Mouse (Mus musculus) embryo, embryonic 9.5 days (tissue): ENCODE results near the gene Irf8.

Experiments
- DNase-seq: peaks from one replicate; pipeline ENCODE4 v3.0.0-alpha.2; 2017; ENCODE audit errors: extremely low spot score

The Irf8 gene

DNA sequence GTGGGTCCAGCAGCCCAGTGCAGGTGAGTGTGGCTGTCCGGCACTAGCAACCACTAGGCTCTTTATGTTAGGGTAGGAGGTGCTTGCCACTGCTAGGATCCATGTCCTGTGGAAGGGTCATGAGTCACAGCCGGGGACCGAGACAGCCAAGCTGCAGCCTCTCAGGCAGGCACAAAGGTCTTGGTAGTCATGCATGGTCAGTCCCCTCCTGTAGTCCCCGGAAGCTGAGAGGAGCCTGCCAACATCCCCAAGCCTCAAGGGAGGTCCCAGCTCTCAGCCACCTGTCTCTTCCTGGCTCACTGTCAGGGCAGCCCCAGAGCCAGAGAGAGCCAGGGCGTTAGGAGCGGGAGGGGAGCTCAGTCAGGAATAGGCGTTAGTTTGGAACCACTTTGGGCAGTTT lies 11.1 kb downstream of the Irf8 start:
- no peak for DNase-seq

DNA sequence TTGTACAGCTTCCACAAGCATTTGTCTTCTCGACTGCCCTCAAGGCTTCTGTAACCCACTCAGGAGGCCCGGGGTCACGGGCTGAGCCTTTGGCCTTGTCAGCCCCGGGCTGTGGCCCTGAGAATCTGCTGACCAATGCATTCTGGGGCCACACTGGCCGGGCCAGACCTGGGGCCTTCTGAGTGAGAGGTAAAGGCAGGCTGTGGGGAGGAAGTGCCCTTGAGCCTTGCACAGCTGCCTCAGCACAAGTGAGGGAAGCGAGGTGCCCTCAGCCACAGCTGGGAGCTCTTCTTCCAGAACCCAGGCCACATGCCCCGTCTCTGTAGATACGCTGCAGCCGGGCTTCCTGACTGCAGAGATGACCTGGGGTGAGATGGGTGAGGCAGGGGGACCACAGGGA lies 14.5 kb downstream of the Irf8 start:
- no peak for DNase-seq

DNA sequence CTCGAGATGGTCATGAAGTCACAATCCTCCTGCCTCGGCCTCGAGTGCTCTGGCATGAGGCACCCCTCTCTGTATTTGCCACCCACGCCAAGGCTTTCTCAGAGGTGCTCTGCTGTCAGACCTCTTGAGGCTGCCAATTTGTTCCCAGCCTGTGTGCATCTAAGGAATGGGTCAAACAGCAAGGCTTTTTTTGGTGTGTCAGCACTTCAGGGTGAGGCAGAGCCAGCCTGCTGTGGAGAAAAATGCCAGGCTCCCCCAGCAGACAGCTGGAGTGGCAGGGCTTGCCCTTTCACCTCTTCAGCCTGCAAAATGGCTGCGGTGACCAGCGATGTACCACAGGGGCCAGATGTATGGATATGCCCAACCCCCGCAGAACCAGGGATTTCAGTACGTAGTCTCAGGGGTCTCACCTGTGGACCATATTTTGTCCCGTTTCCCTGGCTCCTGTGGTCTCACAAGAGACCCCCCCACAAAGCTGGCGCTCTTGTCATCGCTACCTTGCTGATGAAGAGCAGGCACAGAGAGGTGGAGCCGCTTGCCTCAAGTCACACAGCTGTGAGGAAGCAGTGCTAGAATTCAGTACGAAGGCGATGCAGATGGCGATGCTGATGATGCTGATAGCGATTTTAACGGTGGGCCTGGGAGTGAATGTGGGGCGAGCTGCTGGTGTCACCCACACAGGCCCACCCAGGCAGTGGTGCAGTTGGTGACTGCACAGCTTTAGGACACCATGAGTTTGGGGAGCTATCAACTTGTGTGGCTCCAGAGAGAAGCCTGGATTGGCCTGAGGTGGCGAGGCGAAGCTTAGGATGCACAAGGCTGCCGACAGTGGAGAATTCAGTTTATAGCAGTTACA lies 15.3 kb downstream of the Irf8 start:
- DNase-seq = no peak

DNA sequence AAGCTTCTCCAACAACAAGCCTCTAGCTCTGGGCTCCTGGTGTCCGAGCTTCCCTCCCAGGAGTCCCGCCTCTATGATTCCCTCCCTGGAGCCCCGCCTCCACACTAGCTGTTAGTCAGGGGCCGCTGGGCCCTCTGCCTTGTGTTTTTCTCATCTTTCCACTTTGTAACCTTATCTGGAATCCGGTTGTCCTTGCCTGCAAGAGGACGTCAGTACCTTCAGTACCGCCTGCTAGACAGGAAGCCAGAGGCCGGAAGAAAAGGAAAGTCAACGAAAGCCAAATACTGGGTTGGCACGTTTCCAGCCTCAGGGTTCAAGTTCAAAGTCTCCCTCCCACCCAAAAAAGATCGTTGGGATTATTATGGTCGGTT lies 15.9 kb downstream of the Irf8 start:
- DNase-seq = peak; percentile 43

DNA sequence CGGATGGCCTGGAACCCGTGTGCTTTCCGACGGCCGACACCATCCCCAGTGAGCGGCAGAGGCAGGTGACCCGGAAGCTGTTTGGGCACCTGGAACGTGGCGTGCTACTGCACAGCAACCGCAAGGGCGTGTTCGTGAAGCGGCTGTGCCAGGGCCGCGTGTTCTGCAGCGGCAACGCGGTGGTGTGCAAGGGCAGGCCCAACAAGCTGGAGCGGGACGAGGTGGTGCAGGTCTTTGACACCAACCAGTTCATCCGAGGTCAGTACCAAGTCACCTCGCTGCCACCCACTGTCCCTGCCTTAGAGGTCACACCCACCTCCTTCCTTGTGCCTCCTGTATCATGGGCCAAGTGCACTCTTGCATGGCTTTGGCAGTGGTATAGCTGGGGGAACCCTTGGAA lies 17.3 kb downstream of the Irf8 start:
- DNase-seq = no peak

DNA sequence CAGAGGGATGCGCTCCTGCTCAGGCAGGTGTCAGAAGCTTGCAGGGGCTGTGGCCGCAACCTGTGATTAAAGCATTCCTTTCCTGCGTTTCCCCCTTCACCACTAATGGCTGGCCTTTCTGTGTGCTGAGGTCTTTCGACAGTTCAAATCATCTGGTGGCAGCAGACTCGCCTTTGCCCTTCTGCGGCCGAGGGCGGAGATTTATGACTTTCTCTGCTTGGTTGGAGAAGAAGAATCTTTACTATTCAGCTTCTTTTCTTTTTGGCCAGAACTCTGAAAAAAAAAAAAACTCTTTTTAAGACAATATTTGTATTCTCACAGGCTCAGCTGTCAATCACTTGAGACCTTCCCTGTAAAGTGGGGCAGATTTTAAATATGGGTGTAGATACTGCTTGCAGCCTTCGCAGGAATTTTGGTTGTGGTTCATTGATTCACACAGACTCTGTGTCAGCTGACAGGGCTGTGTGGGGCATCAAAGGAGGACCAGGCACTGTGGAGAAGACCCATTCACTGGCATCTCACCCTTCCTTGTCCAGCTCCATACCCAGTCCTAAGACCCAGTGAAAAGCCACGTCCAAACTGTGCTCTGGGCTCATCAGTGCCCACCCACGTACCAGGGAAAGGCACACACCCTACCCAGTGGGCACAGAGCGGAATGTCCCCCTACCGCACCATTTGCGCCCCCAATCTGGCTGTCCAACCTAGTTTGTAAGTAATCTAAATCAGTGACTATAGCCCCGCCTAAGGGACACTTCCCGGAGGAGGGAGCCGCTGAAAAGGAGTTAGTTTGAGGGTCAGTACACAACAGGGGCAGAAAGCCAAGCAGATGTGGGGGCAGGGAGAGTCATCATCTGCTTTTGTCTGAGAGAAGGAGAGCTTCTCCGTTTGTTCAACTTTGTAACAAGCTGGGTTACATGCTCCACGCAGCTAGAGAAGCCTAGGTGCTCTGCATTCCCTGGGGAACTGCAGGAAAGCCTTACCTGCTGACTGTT lies 19.4 kb downstream of the Irf8 start:
- DNase-seq = peak; percentile 41

DNA sequence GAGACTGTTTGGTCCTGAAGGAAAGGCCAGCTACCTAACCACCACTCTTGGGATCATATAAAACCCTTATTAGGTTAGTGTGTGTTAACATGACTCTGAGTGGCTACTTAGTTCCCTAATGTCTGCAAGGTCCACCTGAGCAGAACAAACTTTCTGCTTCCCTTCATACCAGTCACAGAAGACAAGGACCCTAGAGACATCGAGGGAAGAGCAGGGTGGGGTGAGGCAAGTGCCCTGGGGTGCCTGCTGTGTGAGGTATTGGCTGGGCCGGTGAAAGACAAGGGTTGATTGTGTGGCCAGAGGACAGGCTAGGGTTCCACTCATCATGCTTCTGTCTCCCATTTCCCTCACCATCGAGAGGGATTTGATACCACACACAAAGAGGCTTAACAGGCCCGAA lies 21.8 kb downstream of the Irf8 start:
- DNase-seq = no peak

DNA sequence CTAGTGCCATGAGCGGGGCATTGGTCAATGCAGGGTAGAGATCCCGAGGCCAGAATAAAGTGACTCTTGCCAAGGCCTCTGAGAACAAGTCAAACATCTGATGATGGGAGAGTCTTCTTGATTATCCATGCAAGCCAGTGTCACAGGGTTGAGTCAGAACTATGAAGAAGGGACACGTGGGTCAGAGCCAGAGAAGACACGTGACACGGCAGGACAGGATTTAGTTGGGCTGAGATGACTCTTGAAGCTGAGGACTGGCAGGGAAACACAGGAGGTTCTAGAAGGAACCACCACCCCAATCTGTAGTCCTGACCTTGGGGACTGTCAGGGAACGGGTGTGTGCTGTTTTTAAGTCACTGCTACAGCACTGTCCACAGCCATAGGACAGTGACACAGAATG lies 23.7 kb downstream of the Irf8 start:
- no peak for DNase-seq

DNA sequence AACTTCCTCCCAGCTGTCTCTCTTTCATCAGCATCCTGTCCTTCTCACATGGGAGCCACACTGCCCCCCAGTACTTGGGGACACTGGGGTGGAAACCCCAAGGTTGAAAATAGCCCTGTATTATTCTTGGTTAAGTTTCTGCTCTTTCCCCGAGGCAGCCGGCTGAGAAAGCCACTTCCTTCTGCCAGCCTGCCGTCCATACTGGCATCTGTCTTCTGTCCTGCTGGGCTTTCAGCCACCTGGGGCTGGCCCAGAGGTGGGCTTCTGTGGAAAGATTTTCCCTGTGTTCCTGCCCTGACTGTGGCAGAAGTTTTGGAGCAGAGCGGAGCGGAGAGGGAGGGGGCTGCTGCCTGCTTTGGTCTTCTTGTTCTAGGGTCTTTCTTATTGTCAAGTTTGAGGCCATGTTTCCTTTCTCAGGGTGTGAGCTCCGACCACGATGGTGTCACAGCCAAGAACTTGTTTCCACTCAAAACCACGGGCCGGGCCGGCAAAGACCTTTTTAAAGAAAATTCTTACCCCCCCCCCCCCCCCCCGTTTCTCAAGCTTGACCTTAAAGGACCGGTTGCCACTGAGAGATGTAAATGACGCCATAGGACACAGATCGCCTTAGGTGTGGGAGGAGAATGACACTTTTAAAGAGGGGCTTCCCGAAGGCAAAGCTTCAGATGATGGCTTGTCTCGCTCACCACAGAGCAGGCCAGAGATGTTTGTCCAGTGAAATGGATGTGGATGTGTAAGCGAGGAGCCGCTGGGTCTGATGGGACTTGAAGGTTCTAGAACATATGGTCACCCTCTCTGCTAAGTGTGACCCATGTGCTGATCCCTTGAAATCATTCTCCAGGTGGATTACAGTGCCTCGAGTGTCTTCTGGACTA lies 24.4 kb downstream of the Irf8 start:
- DNase-seq = no peak

DNA sequence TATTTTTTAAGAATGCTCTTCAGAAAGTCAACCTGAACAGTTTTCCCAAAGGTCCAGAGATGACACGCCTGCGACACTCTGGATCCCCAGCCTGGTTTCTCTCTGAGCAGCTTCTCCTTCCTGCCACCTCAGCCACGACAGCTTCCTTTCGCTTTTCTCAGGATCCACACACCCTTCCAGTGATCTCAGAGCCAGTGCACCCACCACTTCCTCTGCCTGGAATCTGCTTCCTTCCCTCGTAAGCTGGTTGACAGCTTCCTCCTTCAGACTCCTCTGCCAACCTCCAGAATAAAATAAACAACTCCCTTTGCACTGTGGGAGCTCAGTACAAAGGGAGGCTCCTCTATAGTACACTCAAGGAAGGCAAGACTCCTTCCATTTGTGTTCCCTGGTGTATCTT lies 27.1 kb downstream of the Irf8 start:
- DNase-seq = no peak

DNA sequence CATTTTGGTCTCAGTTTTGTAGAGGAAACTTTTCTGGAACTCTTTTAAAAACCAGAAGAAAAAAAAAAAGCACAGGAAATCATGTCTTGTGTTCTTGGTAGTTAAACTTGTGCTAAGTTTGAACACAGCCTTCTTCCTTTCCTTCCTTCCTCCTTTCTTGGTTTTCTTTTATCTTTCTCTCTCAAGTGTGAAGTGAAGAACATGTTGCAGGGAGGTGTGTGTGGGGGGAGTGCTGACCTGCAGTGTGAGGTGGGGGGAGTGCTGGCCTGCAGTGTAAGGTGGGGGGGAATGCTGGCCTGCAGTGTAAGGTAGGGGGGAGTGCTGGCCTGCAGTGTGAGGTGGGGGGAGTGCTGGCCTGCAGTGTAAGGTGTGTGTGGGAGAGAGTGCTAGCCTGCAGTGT lies 28.5 kb downstream of the Irf8 start:
- DNase-seq = no peak

DNA sequence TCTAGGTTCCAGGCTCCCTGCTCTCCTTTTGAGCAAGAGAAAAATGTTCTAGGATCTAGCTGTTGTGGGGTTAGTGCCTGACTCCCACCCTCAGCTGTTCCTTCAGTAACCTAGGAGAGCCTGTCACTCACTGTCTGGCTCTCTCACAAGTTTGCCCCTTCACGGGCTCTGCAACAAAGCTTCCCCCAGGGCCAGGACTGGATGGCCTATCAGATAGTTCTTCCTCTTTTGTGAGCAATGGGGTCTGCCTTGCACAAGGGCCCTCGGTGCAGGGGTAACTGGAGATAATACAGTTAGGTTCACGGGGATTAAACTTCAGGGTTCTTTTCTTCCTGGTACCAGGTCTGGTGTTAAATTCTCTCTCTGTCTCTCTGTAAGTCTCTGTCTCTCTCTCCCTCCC lies 30.5 kb downstream of the Irf8 start:
- no peak for DNase-seq

DNA sequence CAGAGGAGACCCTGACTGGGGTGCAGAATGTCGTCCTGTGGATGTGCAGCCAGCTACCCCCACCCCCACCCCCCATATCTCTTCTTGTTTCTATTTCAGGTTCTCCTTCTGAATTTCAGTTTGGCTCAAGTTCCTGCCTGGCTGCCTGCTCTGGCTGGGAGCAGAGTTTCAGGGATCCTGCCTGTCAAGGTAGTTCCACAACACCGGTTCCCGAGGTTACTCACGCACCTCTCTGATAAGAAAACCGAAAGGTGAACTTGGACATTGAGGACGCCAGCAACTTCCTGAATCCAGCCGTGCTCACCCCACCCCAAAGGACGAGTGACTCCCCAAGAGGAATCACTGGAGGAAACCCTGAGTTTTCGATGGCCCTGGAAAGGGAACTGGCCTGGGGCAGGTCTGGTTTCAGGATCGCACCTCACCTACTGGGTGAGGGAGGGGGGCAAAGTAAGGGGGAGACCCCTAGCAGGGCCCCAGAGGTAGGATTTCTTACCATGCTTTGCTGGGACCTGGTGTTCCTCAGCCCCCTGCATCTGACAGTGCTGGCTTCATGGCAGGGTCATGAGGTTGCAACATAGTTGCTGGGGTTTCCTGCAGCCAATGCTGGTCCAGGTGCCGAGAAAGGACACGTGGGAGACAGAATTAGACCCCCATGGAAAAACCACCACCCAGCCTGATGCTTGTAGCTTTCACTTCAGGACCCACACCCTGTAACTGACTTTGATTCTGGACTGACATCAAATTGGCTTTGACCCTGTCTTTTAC lies 32.5 kb downstream of the Irf8 start:
- DNase-seq = no peak

DNA sequence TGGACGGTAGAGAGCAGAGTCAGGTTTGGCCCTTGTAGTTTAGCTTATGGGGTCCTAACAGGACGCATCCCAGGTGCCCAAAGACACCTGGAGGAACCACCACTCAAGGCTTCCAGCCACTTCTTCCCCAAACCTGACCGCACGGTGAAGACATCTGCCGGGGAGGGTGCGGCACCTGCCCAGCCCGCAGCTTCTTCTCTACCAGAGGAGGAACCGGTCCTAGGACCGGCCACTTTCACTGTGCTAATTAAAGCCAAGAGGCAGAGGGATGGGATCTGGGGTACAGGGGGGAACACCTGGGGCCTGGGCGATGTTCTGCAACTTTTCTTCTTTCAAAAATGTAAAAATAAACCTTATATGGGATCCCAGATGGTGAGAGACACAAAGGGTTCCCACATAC lies 41.0 kb downstream of the Irf8 start:
- no peak for DNase-seq

DNA sequence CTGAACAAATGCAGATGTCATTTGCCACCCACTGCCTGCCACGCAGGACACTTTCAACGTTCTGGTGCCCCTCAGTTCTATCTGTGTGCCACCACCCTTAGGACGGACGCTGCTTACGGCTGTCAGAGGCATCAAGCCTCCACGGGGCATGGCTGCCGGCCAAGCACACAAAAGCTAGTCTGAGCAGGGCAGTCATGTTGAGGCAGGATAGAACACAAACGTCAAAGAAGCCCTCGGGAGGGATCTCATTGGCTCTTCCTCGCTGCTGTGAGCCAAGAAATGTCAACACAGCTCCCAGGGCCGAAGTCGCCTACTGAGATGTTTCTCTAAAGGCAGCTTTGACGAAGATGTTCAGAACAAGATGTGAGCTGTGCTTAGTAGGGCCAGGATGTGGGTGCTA lies 41.6 kb downstream of the Irf8 start:
- DNase-seq = no peak

DNA sequence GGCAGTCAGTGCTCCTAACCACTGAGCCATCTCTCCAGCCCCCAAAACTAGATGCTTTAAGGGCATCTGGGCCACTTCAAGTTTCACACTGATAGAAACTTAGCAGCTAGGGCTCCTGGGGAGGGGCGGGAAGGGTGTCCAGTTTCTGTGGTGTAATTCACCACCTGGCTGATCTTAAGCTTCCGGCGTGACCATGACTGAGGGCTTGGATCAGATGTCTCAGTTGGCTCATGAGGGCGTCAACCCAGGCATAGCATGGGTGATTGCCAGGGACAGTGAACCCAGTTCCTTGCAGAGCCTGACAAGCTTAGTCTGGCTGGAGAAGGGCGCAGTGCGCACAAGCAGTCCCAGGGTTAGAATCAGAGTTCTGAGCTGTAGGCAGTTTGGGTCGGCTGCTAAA lies 42.9 kb downstream of the Irf8 start:
- no peak for DNase-seq

DNA sequence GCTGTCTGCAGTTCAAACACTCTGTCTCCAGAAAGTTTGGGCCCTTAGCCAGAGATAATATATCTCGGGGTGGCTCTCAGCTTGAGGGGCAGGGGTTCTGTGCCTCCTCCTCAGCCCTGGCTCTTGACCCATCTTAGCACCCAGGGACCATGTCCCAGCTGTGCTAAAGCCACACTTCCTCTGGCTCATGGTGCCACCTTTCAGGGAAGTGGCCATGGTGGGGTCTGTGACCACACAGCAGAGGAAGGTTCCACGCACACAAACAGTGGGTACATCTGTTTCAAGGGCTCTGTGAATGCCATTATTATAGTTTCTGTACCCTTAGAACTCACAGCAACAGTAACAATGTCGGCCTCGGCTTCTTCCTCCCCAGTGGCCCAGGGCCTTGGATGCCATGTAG lies 47.6 kb downstream of the Irf8 start:
- no peak for DNase-seq

DNA sequence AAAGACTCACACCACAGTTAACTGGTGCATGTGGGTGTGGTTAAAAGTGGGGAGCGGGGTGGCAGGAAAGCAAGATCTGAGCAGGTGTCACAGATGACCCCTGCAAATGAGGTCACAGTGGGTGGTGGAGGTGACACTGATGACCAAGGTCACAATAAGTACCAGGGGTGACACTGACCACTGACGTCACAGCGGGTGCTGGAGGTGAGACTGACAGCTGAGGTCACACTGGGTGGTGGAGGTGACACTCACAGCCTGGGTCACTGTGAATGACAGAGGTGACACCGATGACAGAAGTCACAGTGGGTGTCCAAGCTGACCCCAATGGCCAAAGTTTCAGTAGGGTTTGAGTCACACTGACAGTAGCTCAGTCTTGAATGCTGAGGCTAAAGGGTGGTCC lies 50.6 kb downstream of the Irf8 start:
- DNase-seq = no peak

DNA sequence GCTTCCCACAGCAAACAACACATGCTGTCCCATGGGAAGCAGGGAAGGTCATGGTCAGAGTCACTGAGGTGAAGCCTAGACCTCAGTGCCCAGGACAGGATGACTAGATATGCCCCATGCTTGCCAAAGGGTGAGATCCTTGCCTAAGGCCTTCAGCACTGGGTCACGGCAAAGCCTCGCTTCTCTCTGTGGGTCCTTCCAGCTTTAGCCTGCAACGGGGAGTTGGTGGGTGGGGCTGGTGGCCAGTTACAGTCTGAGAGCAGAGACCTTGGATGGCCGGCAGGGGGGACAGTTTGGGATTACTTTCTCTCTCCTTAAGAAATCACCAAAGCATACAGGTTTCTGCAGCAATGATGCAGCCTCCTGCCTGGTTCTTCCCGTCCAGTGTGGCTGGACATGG lies 51.5 kb downstream of the Irf8 start:
- no peak for DNase-seq

DNA sequence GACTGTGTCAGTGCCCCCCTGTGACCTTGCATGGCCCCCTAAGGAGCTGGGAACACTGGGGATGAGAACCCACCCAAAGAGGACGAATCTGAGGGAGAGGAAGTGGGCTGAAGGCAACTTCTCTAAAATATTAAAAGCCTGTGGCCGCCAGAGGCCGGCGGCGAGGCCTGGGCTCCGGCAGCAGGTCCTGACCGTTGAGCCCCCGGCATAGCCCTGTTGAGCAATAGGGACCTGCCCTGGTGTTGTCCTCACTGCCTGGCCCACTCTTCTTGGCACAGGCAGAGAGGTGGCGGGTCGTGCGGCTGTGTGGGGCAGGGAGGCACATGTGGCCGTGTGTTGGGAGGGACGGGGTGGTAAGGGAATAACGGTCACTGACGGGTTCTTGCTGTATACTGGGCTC lies 56.6 kb downstream of the Irf8 start:
- DNase-seq = no peak

DNA sequence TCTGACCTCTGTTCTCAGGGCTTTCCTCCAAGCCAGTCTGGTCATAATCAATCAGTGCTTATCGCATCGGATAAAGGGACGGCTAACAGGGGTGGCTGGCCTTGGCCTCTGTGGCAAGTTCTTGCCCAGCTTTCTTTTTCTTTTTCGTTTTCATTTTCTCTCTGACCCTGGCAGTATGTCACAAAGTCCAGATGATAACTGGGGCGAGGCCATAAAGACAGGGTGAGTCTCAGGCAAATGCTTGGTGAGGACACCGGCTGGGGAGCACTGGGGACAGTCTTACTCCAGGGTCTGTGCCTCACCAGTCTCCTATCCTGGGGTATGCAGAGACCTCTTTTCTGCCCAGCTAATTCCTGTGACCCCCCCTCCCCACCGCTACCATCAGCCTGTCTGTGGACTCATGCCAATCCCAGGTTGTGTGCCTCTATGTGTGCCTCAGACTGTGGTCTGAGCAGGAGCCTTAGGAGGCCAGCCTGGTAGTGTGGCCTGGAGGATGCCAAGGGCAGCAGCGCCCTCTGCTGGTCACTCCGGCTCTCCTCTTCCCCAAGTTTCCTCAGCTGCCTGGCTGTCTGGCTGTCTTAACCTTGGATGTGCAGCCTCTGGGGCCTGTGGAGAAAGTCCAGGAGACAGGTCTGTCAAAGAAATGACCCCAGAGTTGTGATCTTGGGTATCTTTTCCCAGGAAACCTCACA lies 59.9 kb downstream of the Irf8 start:
- DNase-seq = peak; percentile 83
